Mouse (Mus musculus) spleen, adult 12 weeks (tissue): ENCODE measurements at regions not wholly inside any gene's neighbourhood (a gene's known extent, or its start where the extent isn't known, plus 50 kb on each side); places are given as distances from the start of the nearest gene placed in this dataset.

Source experiments
- DNase-seq: peaks from one replicate; pipeline ENCODE4 v3.0.0; 2022; ENCODE audit warnings: low spot score

DNA sequence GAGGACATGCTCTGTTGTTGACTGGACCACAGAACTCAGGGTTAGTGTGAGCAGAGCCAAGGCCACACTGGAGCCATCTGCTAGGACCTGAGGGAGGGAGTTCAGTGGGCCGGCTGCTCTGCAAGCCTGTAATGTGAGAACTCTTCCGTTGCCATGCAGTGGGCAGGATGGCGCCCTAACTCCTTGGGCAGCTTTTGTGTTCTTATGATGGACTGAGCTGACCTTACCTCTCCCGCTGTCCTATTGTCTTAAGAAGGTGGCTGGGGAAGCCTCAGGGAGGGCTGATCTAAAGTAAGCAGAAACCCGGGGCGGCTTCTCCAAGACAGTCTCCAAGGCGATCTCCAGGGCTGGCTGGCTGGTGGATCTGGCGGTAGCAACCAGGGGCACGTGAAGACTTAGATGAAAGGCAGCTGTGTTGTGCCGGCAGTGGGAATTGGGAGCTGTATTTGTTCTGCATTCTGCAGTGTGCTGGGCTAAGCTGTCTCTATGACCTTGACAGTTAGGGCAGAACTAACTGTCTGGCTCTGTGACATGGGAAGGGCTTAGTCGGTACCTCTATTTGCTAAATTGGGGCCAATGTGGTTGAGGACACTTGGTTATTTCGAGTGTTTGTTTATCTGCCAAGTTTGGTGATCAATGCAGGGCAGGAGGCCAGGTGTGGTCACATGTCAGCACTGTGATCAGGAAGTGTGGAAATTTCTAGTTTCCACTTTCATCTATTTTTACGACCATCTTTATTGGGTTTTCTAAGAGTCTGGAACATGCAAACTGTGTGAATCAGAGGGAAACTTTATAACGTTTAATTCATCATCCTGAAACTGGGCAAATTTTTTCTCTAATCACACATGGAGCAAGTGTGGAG, 843.1 kb upstream of the Car8 start:
- DNase-seq, result no peak

DNA sequence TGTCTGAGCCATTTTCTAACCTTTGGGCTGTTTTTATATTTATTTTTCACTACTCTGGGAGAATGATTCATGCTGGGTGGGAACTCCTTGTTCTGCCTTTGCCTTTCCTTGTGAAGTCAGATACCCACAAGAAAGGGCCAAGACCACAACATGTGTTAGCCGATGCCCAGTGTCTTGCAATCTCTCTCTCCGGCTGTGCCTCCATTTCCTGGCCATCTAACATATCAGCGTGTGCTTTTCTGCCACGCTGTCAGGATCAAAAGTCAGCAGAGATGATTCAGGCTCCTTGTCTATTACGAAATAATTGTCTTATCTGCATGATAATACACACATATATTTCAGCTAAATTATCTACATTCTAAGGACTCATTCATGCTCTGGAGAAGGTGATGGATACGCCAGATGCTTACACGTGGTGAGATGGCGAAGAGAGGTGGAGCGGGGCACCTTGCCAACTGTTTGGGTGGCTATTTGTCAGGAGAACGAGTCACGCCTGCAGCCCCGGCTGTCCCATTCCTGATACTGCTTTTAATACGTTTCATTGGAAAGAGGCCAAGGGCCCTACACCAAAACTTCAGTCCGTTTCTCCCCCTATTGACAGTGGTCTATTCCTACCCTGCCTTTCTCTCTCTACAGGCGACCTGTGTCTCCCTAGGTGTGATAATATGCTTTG, 842.1 kb upstream of the Car8 start:
- no peak for DNase-seq

DNA sequence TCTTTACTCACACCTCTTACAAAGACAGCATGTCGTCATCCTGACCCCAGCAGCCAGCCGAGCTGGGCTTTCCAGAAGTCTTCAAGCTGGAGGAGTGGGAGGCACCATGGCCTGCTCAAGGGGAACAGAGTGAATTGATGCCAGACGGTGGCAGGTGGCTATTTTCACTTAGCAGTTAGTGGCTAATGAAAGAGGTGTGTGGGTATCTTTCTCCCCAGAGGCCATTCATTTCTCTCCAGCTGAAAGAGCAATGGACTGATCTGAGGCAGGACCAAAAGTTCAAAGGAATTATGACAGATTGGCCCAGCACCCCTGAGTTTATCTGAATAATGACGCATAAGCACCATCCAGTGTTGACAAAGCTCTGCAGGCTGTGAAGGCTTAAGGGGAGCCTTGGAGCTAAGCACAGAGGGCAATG, 841.0 kb upstream of the Car8 start:
- no peak for DNase-seq

DNA sequence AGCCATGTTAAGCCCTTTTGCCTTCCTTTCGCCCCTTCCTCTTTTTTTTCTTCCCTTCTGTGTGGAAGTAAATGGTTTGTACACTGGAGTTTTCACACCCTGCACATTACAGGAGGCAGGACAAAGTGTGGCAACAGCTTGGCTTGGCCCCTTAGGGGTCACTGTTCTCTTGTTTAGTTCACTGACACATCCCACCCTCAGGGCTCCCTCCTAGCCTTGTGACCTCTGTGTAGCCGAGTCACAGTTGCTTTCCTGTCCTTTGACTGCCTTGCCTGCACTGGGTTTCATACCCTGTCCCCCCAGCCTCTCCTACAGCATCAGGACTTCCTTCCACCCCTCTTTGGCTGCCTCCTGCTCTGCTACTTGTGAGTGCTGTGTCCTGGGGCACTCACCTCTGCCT, 835.6 kb upstream of the Car8 start:
- DNase-seq, result no peak

- DNase-seq, result no peak
These were observed 835.0 kb upstream of the Car8 start for GRCm38 (mm10) chr4:9073736-9074428.

- no peak for DNase-seq
These were observed 833.5 kb upstream of the Car8 start for GRCm38 (mm10) chr4:9072321-9072720.

DNA sequence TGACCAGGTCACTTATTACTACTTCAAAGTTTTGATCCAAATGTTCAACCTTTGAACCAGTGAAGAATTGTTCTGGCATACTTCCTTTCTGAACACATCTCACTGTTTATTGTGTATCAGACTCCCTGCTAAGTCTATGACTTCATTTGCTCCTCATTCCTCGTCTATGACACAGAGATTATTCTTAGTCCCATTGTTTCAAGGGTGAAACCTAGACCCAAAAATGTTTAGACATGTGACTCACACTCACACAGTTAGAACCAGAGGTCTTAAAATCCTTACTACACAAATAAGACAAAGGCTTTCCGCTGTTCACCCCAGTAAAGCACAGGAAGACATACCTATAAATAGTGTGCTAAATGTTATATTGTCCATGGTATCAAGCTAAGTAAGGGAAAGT, 829.0 kb upstream of the Car8 start:
- no peak for DNase-seq

DNA sequence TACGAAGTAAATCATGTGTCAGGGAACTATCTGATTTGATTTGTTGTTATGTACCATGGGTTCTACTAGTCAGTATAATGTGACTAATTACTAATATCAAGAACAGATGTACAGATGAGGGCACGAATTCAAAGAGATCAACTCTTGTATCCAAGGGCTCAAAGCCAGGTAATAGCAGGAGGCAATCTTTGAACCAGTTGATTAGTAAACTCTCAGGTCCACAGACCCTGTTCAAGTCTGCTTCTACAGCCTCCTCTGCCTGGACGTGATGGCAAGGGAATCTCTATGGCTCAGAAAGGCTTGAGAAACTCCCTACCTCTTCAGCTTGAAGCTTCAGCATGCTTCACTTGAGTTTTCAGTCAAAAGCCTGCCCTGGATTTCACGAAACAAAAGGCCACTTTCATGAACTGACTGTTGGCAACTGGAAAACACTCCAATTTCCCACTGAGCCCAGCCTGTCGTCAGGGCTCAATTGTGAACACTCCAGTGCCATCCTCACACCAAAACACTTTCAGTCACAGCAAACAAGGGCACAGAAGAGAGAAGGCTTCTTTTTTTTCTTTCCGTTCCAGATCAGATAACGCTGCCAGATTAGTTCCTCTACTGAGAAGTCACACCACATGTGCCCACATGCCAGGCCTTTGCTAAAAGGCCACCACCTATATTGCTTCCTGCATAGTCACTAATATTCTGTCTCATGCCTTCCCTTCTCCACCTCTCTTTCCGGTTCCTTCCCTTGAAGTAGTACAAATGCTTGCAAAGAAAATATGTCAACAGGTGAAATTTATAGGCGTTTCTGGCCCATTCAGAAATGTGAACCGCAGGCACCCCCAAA, 827.4 kb upstream of the Car8 start:
- no peak for DNase-seq

- DNase-seq, result no peak
These were observed 823.1 kb upstream of the Car8 start for GRCm38 (mm10) chr4:9061941-9062340.

DNA sequence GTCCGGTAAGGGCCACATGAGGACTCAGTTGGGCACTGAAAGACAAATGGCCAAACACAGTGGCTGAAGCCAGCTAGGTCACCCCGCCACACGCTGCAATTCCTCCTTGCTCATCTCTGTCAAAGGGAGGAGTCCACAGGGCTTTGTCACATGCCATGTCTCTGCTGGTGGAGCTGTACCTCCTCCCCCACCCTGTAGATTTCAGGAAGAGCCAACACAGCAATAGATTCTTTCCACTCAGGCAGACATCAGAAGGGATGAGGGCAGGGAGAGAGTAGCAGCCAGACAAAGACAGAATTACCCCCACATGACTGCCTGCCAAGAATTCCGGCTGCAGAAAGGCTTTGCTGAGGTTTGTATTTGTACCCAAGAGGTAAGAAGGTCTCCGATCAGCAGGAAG, 821.4 kb upstream of the Car8 start:
- DNase-seq, result no peak

DNA sequence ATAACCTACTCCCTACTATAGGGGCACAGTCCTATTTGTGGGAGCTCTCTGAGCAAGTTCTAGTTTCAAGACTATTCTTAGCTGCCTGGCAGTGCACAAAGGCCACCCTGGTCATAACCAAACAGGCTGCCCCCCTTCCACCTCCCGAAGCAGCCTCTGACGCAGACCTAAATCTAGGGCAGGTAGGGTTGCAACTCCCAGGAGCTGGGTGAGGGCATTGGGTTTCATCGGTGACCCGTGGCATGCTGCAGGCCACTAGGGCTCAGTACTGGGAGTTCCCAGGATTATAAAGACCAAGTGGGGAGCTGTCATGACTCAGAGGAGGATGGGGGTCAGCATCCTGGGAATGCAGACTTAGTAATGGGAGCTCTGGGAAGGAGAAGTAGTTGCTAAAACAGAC, 818.8 kb upstream of the Car8 start:
- no peak for DNase-seq

DNA sequence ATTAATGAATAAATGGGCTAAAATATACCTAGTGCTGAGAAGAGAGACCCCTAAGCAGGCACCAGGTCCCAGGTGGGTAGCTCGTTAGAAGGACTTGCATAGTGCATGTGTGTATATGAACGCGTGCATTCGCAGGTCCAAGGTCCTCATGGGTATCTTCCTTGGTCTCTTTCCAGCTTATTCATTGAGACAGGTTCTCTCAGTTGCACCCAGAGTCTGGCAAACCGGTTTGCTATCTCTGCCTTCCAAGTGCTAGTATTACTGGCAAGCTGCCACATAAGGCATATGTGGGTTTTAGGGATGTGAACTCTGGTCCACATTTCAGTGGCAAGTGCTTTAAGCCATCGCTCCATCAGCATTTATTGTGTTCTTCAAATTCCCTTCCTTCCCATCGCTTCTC, 818.3 kb upstream of the Car8 start:
- DNase-seq, result no peak

DNA sequence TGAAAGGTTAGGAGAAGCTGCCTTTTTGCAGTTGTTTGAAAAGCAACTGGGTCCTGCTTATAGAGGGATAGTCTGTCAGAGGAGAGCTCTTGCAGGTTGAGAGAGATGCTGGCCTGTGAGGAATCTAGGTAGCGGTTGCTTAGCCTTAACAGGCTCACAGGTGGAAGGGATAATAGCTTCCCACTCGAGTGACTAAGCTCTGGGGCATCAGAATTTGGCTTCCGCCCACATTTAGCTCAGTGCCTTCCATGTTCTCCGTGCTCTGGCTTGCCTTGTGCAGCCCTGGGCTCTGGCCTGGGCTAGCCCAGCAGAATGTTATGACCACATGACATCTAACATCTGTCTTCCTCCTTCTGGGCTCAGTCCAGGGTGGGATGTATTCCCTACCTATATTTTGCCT, 817.0 kb upstream of the Car8 start:
- no peak for DNase-seq

GRCm38 (mm10) chr4:9055266-9055820, 816.5 kb upstream of the Car8 start:
- DNase-seq, result no peak

DNA sequence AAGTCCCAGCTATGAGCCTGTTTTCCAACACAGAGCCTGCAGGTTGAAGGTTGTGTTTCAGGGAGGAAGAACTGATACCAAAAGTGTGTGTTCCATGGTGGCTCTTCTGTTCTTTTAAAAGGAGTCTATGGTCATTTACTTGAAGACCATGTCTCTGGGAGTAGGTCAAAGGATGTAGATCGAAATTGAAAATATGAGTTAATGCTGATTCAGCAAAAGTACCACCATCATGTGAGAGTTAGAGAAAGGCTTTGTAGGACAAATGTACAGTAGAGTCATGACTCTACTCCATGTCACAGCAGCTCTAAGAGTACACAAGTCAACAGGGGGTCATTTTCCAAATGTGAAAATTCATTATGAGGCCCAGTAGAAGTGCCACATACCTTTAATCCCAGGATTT, 810.0 kb upstream of the Car8 start:
- DNase-seq, result no peak

DNA sequence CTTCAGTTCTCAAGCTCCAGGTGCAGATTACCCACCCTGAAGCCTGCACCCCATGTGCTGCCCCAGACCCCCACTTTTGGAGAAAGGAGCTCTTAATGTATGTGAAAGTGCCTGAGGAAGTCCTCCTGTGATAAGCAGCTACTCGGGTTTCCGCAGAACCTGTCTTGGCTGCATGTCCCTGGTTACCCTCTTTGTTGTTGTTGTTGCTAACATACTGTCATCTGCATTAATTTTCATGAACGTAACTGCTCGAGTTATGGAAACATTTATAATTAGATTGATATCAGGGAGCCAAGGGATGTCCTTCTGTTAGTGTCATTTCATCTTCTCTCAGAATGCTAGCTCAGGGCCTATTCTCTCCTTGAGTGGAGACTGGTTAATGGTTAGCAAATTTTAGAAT, 808.3 kb upstream of the Car8 start:
- DNase-seq, result no peak

DNA sequence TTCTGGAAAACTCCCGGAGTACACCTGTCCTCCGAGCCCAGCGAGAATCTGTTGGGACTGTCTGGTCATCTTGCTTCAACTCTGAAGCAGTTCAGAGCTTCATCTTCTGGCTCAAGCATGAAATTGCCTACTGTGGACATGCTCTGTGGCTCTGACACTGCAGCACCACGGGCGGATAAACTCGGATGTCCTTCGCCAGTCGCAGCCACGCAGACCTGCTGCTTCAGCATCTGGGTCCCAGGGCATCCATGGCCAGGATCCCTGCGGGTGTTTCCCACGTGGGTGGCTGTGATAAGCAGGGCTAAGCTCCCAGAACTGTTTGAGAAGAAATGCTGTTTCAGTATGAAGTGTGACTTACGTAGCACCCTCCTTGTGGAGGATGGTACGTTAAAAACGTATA, 807.6 kb upstream of the Car8 start:
- no peak for DNase-seq

DNA sequence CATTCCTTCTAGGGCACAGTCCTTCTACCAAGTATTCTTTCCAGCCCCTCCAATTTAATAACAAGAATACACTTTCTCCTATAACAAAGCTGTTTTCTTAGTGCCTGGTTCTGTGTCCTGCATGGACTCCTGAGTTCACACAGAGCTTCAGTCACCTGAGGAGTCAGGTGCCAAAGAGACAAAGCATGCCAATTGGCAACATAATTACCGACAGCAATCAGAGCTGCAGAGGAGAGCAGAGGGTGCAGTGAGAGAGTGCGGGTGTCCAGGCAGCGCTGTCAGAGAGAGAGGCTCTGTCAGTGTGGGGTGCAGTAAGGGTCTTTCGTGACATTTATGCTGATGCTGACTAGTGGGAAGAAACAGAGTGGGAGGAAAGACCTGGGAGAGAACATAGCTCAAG, 807.2 kb upstream of the Car8 start:
- no peak for DNase-seq

DNA sequence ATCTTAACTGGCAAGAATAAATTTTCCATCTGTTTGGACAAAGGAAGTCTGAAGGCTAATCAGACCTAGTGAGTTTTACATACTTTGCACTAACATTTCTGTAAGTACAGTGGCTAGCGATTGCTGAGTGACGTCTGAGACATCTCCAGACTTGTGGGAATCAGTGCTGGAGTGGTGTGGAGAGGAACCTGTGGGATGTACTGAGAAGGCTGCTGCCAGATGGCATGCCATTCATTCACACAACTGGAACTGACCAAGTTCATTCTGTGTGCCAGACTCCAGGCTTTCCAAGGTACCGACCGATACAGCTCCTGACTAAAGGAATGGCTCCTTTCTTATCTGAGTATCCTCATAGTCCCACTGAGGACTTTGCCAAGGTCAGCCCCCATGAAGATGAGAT, 797.2 kb upstream of the Car8 start:
- DNase-seq, result no peak

- DNase-seq, result no peak
These were observed 796.5 kb upstream of the Car8 start for GRCm38 (mm10) chr4:9035350-9035749.

DNA sequence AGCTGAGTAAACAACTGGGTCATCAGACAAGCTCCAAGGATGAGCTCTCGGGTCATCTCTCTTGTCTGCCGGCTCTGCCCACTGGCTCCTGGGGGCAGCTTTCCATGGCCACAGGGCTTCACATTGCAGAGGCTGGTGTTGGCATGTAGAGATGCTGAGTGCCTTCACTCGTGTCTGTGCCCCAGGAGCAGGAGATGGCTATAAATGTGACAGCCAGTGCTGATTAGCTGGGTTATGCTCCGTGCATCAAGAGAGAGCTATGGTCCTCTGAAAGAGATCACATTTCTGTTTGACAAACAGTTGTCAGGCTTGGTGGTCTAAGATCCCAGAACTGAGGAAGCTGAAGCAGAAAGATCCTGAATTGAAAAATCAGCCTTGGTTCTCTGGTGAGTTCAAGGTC, 795.4 kb upstream of the Car8 start:
- no peak for DNase-seq

DNA sequence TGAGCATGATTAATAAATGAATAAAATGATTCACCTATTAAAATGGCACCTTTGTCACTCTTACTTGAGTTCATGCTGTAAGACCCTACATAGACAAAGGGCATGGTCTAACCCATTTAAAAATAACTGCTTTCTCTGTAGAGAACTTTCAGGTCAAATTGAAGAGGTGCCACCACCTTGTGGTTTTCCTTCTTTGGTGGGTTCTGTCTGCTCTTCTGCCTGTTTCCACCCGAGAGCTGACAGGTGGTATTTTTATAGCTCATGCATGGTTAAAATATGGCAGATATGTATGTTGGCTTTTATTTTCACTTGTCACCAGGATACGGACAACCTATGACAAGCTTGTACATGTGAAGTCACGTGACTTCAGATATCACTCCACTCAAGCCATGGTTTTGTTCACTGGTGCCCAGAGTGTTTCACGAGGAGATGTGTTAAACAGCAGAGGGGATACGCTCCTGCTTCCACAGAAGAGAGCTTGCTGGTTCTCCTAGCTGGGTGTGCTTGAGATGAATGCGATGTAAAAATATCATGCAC, 794.3 kb upstream of the Car8 start:
- DNase-seq, result no peak
